Mouse (Mus musculus): ENCODE measurements around the gene Bpifc.

Gene Bpifc

DNA sequence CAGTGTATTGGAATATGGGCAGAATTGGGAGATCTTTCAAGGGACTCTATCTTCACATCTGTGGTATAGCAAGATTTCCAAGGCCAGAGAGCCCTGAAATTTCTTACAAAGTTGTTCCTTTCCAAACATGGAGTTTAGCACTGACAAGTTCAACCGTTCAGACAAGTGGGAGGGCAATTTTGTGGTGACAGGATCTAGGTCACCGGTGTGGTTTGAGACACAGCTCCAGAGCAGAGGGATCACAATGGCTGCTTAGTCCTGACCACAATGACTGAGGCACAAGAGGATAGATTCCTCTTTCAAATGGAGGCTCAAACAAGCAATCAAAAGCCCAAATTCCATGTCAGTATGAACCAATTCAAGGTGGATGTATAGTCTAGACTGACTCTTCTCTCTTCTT lies 523 bp downstream of the Bpifc start:
- DNase-seq: no peak

DNA sequence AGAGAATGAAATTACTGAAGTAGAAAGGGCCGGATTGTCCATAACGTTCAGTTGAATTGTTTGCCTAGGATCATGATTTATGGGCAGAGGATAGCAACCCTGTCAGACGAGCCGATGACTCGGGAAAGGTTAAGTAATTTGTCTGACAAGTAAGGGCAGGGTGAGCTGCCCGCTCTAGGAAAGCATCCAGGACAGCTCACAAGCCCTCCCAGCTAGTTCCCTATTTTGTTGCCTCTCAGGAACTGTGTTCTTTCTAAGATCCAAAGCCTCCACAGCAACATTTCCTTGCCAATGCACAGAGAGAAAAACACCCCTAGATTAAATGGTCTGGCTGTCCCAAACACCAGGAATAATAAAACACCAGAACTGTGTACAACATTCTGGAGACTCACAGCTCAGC lies 1.1 kb downstream of the Bpifc start:
- no peak for DNase-seq

DNA sequence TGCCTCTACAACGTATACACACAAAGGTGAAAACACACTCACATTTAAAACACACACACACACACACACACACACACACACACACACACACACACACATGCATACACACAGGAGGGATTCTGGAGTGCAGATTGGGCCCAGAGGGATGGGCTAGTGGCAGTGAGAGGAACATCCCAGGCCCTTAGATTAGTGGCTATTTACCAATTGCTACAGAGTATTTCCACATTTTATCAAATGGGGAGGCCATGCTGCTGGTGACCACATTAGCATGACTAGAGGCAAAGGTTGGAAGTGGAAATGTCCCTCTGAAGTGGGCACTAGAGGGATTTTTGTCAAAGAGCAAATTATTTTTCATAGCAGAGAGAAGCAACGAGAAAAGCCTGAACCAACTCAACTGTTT lies 2.0 kb downstream of the Bpifc start:
- no peak for DNase-seq

GRCm38 (mm10) chr10:86006455-86006854 lies 5.2 kb downstream of the Bpifc start:
- DNase-seq: no peak

DNA sequence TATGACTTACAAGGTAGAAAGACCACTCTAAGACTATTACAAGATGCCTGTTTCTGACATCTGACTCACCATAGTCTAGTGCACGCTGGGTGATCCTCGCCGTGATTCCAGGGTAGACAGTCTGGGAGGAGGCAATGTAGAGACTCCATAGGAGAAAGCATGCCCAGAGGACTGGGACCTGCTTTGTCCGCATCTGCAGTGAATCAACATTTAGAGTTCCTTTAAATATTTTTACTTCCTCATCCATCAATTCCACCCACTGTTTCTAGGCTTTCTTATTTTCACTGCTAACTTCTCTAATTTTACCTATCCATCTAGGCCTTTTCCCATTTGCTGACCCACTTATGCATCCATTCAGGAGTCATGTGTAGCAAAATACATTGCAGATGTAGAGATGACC lies 11.2 kb downstream of the Bpifc start:
- no peak for DNase-seq

GRCm38 (mm10) chr10:85994543-85995104 lies 17.1 kb downstream of the Bpifc start:
- no peak for DNase-seq

GRCm38 (mm10) chr10:85993836-85994235 lies 17.9 kb downstream of the Bpifc start:
- no peak for DNase-seq

DNA sequence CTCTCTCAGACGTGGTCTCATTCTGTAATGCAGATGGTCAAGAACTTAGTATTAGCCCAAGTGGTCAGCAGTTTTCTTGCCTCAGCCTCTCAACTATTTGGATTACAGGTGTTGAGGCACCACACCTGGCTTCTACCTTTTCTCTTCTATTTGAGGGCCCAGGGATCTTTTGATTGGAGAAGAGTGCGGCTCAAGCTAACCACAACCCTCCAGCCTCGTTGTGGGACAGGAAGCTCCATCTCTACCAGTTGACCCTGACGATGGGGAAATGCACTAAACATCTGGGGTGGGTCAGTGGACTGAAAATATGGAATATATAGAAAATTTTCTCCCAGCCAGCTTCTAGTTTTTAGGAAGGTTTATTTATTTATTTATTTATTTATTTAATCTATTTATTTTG lies 19.3 kb downstream of the Bpifc start:
- no peak for DNase-seq

GRCm38 (mm10) chr10:85989412-85990115 lies 22.1 kb downstream of the Bpifc start:
- no peak for DNase-seq

DNA sequence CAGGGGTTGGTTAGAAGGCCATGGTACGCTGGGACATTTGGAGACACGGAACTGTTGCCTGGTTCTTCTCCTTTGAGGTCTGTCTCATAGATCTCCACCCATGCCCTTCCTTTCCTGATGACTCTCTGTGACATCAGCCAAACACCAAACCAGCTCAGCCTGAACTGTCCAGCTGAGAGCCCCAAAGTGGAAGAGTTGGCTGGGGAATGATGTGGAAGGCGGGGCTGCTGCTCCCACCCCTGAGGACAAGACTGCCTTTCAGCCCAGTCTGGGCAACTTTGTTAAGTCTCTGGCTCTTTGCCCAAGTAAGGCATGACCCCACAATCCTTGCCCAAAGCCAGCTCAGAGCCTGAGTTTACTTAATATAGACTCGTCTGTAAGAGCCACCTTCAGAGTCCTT lies 38.8 kb downstream of the Bpifc start:
- DNase-seq: no peak

DNA sequence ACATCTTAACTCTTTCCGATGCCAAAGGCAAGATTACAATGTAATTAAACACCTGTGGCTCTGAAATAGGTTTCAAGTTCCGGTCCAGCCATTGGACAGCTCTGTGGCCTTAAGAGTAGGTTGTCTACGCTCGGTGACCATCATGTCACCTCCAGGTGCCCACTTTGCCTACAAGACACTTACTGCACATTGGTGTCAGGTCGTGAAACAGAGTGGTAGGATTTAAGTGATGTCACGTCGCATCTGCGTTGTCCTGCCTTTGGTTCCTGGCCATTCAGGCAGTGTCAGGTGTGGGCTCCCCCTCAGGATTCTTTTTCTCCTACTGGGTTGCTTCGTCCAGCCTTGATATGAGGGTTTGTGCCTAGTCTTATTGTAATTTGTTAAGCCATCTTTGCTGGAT lies 39.9 kb downstream of the Bpifc start:
- no peak for DNase-seq

- DNase-seq: no peak
These were observed 41.6 kb downstream of the Bpifc start for GRCm38 (mm10) chr10:85969894-85970620.

DNA sequence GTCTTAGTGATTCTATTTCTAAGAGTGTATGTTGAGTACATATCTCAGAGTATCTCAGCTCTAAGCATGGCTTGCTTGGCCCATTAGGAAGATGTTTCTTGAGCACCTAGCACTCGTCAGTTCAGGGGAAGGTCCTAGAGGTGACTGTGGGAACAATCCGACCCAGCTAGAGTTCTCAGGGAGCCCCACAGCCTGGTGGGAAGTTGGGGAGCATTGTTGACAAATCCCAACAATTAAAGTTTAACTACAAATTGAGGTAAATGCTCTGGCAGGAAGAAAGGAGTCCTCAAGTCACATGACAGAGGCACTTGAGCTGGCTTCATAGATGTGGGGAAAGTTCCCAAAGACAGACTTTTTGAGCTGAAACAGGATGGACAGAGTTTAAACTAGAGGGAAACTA lies 43.0 kb downstream of the Bpifc start:
- no peak for DNase-seq

- peak; percentile 84 for DNase-seq
These were observed 43.5 kb downstream of the Bpifc start for GRCm38 (mm10) chr10:85968157-85968634.

GRCm38 (mm10) chr10:85967411-85968156 lies 44.1 kb downstream of the Bpifc start:
- no peak for DNase-seq

- DNase-seq: no peak
These were observed 45.2 kb downstream of the Bpifc start for GRCm38 (mm10) chr10:85966476-85966875.

DNA sequence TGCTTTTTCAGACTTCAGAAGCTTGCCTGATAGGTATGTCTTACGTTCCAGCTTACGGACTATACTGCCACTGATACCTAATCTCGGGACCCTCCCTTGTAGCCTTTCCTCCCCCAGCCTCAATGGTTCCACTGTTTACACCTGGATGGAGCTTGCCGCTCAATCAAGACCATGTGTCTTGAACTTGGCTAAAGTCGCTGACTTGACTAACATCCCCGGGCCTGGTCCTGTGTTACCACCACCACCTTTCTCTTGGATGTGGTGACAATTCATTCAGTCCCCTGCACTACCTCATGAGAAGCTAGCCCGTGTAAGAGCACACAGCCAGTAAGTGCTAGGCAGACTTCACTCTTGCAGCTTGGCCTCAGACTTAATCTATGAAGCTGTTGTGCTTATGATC lies 47.4 kb downstream of the Bpifc start:
- no peak for DNase-seq

DNA sequence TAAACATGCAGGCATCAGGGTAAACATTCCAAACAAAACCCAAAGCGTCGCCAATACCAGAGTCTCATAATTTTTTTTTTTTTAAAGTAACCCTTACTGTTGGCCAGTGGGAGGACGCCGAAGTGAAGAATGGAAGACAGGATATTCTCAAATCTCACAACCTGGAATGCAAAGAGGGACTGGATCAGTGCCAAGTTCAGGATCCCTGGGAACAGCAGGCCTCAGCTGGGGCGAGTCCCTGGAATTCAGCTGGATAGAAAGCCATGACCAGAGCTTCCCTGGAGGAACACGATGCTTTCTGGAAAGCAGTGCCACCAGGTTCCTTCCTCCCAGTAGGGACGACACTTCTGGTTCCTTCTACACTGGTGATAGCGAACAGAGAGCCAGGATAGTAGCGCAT lies 48.8 kb downstream of the Bpifc start:
- DNase-seq: no peak

- DNase-seq: peak; percentile 99
These were observed 54.2 kb downstream of the Bpifc start, which contains the start of gene Rtcb for GRCm38 (mm10) chr10:85957464-85957950. TSS of gene Rtcb (minus strand) at chr10:85957823.

DNA sequence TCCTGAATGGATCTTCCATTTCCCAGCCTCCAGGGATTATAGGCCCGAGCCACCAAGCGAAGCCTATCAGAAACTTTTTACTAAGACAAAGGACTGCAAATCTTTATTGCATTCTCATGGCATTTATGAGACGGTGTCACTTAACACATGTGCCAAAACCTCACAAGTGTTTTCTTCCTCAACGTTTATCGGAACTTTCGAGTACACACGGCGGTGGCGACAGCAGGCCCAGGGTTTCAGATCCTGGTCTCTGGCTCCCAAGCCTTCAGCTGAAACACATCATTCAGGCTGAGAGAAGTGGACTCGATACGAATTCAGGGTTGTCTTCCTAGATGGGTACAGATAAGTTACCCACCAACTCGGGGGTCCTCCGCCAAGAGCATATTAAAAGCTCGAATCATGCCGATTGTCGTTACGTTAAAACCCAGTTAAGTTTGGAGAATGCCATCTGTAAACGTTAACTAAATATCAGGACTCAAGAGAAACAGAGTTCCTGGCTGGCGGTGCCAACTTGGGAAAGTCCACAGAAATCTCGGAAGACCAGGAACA lies 54.8 kb downstream of the Bpifc start:
- no peak for DNase-seq

DNA sequence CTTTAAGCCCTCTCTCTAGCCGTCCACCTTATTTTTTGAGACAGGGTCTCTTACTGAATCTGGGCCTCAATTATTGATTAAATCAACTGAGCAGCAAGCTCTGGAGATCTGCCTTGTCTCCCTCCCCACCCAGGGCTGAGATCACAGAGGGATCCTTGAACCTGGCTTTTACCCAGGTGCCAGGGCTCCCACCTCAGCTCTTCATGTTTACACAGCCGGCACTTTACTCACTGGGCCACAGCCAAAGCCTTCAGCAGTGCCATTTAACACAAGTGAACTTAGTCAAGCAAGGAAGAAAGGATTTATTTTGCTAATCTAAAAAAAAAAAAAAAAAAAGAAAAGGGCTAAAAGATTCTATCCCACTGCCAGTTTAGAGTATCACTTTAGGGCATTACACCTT lies 57.3 kb downstream of the Bpifc start:
- no peak for DNase-seq

- no peak for DNase-seq
These were observed 58.3 kb downstream of the Bpifc start for GRCm38 (mm10) chr10:85953401-85953800.

Measured in thymus, postnatal 4 days (tissue).